Mouse (Mus musculus): ENCODE data around the gene Dock3.
A peak's percentile ranks its signal among the peaks of the same experiment; 100 is the strongest.

Gene Dock3

DNA sequence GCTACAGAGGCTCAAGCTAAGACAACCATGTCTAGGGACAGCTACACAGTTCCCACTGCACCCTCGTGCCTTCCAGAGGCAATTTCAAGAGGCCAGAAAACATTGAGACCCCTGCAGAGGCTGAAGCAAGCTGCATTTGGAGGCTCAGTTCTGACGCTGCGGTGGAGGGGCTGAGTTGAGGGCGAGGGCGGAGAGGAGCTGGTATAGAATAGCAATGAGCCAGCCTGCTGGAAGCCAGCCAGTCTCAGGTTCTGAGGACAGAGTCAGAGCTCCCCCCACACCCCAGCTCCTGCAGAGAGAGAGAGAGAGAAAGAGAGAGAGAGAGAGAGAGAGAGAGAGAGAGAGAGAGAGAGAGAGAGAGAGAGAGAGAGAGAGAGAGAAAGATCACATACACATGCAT lies 20.5 kb upstream of the Dock3 start:
- Histone ChIP-seq H3K4me3 (replicated peaks; ENCODE audit: low read length) (no peak overlapping the region), H3K4me1 (replicated peaks; ENCODE audit: low read depth, low read length) (peaks cover 39% of the 10 kb centered on the region), H3K36me3 (ENCODE audit: insufficient read depth, low read length) (peaks cover 25% of the 10 kb centered on the region), H3K27me3 (ENCODE audit: insufficient read depth, low read length) (no peaks in the 10 kb centered on the region; the same call in 1 of the 2 replicates), H3K9me3 (ENCODE audit: low read length) (no peaks in the 10 kb centered on the region)
- TF ChIP-seq CTCF (conservative IDR thresholded peaks at IDR 0.05; ENCODE audit: low read length), result no peak
- TF ChIP-seq NANOG (IDR thresholded peaks at IDR 0.05; ENCODE audit: borderline replicate concordance, low read length), result no peak
- TF ChIP-seq POU5F1 (IDR thresholded peaks at IDR 0.05; ENCODE audit: borderline replicate concordance, low read length), result no peak

- no peak overlapping the region for H3K4me3 ChIP-seq (replicated peaks; ENCODE audit: low read length)
- peaks cover 10% of the 10 kb centered on the region for H3K36me3 ChIP-seq (ENCODE audit: insufficient read depth, low read length)
- no peak for TF ChIP-seq CTCF (conservative IDR thresholded peaks at IDR 0.05; ENCODE audit: low read length)
- no peak for TF ChIP-seq NANOG (IDR thresholded peaks at IDR 0.05; ENCODE audit: borderline replicate concordance, low read length)
- no peak for TF ChIP-seq POU5F1 (IDR thresholded peaks at IDR 0.05; ENCODE audit: borderline replicate concordance, low read length)
- H3K27me3 ChIP-seq (ENCODE audit: insufficient read depth, low read length), result no peaks in the 10 kb centered on the region; the same call in 1 of the 2 replicates
- H3K4me1 ChIP-seq (replicated peaks; ENCODE audit: low read depth, low read length), result peaks cover 30% of the 10 kb centered on the region
- no peaks in the 10 kb centered on the region for H3K9me3 ChIP-seq (ENCODE audit: low read length)
These were observed 19.0 kb upstream of the Dock3 start for GRCm38 (mm10) chr9:107250416-107251337.

GRCm38 (mm10) chr9:107249154-107249553 lies 17.4 kb upstream of the Dock3 start:
- Histone ChIP-seq H3K36me3 (ENCODE audit: insufficient read depth, low read length) (no peaks in the 10 kb centered on the region), H3K4me1 (replicated peaks; ENCODE audit: low read depth, low read length) (peaks cover 15% of the 10 kb centered on the region)
- TF ChIP-seq CTCF (conservative IDR thresholded peaks at IDR 0.05; ENCODE audit: low read length), result no peak

DNA sequence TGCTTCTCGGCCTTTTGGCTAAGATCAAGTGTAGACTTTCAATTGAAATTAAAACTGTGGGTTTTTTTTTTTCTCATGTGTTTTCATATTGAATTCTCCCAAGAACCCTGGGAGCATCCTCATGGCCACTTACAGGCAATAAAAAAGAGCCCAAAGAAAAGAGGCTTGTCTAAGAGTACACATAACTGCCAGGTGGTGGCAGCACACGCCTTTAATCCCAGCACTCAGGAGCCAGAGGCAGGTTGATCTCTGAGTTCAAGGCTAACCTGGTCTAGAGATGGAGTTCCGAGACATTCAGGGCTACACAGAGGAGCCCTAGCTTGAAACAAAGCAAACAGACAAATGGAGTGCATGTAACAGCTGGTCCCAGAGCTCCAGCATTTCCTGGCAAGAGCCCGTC lies 14.5 kb upstream of the Dock3 start:
- no peaks in the 10 kb centered on the region for H3K4me1 ChIP-seq (replicated peaks; ENCODE audit: low read depth, low read length)
- H3K4me3 ChIP-seq (replicated peaks; ENCODE audit: low read length), result no peak overlapping the region
- no peaks in the 10 kb centered on the region for H3K36me3 ChIP-seq (ENCODE audit: insufficient read depth, low read length)
- no peaks in the 10 kb centered on the region for H3K9me3 ChIP-seq (ENCODE audit: low read length)
- 0 out of 2 replicates have a peak, but pooled peaks cover 3% of the 10 kb centered on the region for H3K27me3 ChIP-seq (ENCODE audit: insufficient read depth, low read length)
- peak; percentile 60 for TF ChIP-seq CTCF (conservative IDR thresholded peaks at IDR 0.05; ENCODE audit: low read length)
- TF ChIP-seq NANOG (IDR thresholded peaks at IDR 0.05; ENCODE audit: borderline replicate concordance, low read length), result no peak

More at GRCm38 (mm10) chr9:107249154-107249553, 17.4 kb upstream of the Dock3 start:
- no peaks in the 10 kb centered on the region for H3K9me3 ChIP-seq (ENCODE audit: low read length)
- H3K4me3 ChIP-seq (replicated peaks; ENCODE audit: low read length), result no peak overlapping the region
- no peaks in the 10 kb centered on the region; the same call in 1 of the 2 replicates for H3K27me3 ChIP-seq (ENCODE audit: insufficient read depth, low read length)

- peaks cover 5% of the 10 kb centered on the region; the same call in 1 of the 2 replicates for H3K27me3 ChIP-seq (ENCODE audit: insufficient read depth, low read length)
- TF ChIP-seq NANOG (IDR thresholded peaks at IDR 0.05; ENCODE audit: borderline replicate concordance, low read length), result no peak
- no peak for TF ChIP-seq POU5F1 (IDR thresholded peaks at IDR 0.05; ENCODE audit: borderline replicate concordance, low read length)
- TF ChIP-seq CTCF (conservative IDR thresholded peaks at IDR 0.05; ENCODE audit: low read length), result no peak
- no peak overlapping the region for H3K4me3 ChIP-seq (replicated peaks; ENCODE audit: low read length)
- H3K4me1 ChIP-seq (replicated peaks; ENCODE audit: low read depth, low read length), result no peaks in the 10 kb centered on the region
- no peaks in the 10 kb centered on the region for H3K9me3 ChIP-seq (ENCODE audit: low read length)
- no peaks in the 10 kb centered on the region for H3K36me3 ChIP-seq (ENCODE audit: insufficient read depth, low read length)
These were observed 13.6 kb upstream of the Dock3 start for GRCm38 (mm10) chr9:107245311-107245710.

- Histone ChIP-seq H3K36me3 (ENCODE audit: insufficient read depth, low read length) (no peaks in the 10 kb centered on the region), H3K27me3 (ENCODE audit: insufficient read depth, low read length) (peaks cover 86% of the 10 kb centered on the region), H3K4me1 (replicated peaks; ENCODE audit: low read depth, low read length) (peaks cover 4% of the 10 kb centered on the region), H3K9me3 (ENCODE audit: low read length) (no peaks in the 10 kb centered on the region), H3K4me3 (replicated peaks; ENCODE audit: low read length) (no peak overlapping the region)
- TF ChIP-seq POU5F1 (IDR thresholded peaks at IDR 0.05; ENCODE audit: borderline replicate concordance, low read length) (no peak), CTCF (conservative IDR thresholded peaks at IDR 0.05; ENCODE audit: low read length) (no peak), NANOG (IDR thresholded peaks at IDR 0.05; ENCODE audit: borderline replicate concordance, low read length) (no peak)
These were observed 4.4 kb upstream of the Dock3 start for GRCm38 (mm10) chr9:107236151-107236550.

DNA sequence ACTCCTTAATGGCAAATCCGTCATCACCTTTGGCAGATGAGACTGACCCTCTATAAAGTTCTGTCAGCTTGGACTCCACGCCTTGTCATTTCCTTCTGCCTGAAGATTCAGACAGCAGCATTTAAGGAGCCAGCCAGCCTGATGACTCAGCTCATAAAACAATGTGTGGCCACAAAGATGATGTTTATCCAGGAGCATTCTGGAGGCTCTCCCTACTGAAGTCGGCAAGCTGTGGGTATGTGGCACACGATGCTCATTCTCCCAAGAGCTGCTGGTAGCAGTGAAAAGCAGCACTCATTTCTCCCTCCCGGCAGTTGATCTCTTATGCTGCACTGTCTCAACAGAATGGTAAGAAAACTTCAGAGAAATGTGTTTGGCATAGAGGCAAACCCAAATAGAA lies 3.6 kb upstream of the Dock3 start:
- TF ChIP-seq CTCF (conservative IDR thresholded peaks at IDR 0.05; ENCODE audit: low read length) (no peak), NANOG (IDR thresholded peaks at IDR 0.05; ENCODE audit: borderline replicate concordance, low read length) (no peak), POU5F1 (IDR thresholded peaks at IDR 0.05; ENCODE audit: borderline replicate concordance, low read length) (no peak)
- no peaks in the 10 kb centered on the region for H3K36me3 ChIP-seq (ENCODE audit: insufficient read depth, low read length)
- H3K4me1 ChIP-seq (replicated peaks; ENCODE audit: low read depth, low read length), result peaks cover 4% of the 10 kb centered on the region

GRCm38 (mm10) chr9:107232140-107232539 lies 431 bp upstream of the Dock3 start:
- no peak for TF ChIP-seq NANOG (IDR thresholded peaks at IDR 0.05; ENCODE audit: borderline replicate concordance, low read length)
- no peak for TF ChIP-seq CTCF (conservative IDR thresholded peaks at IDR 0.05; ENCODE audit: low read length)

More for the DNA sequence above, 3.6 kb upstream of the Dock3 start:
- no peaks in the 10 kb centered on the region for H3K9me3 ChIP-seq (ENCODE audit: low read length)
- H3K4me3 ChIP-seq (replicated peaks; ENCODE audit: low read length), result no peak overlapping the region
- H3K27me3 ChIP-seq (ENCODE audit: insufficient read depth, low read length), result peaks cover 86% of the 10 kb centered on the region

More at GRCm38 (mm10) chr9:107232140-107232539, 431 bp upstream of the Dock3 start:
- H3K9me3 ChIP-seq (ENCODE audit: low read length), result peaks cover 15% of the 10 kb centered on the region
- peak overlapping the region; percentile 85 for H3K4me3 ChIP-seq (replicated peaks; ENCODE audit: low read length)
- H3K4me1 ChIP-seq (replicated peaks; ENCODE audit: low read depth, low read length), result peaks cover 4% of the 10 kb centered on the region
- peaks cover 68% of the 10 kb centered on the region for H3K27me3 ChIP-seq (ENCODE audit: insufficient read depth, low read length)
- no peaks in the 10 kb centered on the region for H3K36me3 ChIP-seq (ENCODE audit: insufficient read depth, low read length)

Measured in E14TG2a.4 (cell line).